Mouse (Mus musculus): ENCODE data around the gene Lurap1l.

GRCm38 (mm10) chr4:80907973-80908372, 2.5 kb upstream of the Lurap1l start:
- TF ChIP-seq POLR2A (IDR thresholded peaks at IDR 0.05; ENCODE audit: low read depth, low read length) (no peak), CTCF (IDR thresholded peaks at IDR 0.05; ENCODE audit: extremely low read depth, insufficient read length, insufficient replicate concordance, low read depth, low read length) (no peak)

Measured in small intestine, adult 2 months (tissue).